Mouse (Mus musculus) right cerebral cortex, postnatal 36 days (tissue): ENCODE results near the gene Baz2b.

Experiments
- DNase-seq, 2 experiments: peaks; one replicate each; pipeline ENCODE4 v3.0.0; 2022; ENCODE audit warnings: low spot score in 2 of 2, mixed read lengths in 1 of 2

Baz2b gene

GRCm38 (mm10) chr2:60132269-60133042 is 77.2 kb downstream of the Baz2b start:
- no peak for DNase-seq

DNA sequence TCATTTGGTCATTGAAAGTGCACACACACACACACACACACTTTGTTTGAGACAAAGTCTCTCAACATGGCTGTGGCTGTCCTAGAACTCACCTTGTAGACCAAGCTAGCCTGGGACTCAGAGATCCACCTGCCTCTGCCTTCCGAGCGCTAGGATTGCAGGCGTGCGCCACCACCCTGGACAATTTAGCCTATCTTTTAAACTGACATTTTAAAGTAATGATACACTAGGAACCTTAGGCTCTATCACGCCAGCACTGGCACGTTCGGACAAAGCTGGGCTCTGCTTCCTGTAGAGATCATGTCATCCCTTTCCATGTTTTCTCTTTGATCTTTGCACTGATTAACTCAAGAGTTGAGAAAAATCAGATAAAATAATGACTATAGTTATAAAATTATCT is 81.0 kb downstream of the Baz2b start:
- DNase-seq, result no peak

- no peak for DNase-seq
Observed at GRCm38 (mm10) chr2:60126831-60127230, 82.8 kb downstream of the Baz2b start.

- DNase-seq, result no peak
Observed at GRCm38 (mm10) chr2:60126292-60126691, 83.3 kb downstream of the Baz2b start.

DNA sequence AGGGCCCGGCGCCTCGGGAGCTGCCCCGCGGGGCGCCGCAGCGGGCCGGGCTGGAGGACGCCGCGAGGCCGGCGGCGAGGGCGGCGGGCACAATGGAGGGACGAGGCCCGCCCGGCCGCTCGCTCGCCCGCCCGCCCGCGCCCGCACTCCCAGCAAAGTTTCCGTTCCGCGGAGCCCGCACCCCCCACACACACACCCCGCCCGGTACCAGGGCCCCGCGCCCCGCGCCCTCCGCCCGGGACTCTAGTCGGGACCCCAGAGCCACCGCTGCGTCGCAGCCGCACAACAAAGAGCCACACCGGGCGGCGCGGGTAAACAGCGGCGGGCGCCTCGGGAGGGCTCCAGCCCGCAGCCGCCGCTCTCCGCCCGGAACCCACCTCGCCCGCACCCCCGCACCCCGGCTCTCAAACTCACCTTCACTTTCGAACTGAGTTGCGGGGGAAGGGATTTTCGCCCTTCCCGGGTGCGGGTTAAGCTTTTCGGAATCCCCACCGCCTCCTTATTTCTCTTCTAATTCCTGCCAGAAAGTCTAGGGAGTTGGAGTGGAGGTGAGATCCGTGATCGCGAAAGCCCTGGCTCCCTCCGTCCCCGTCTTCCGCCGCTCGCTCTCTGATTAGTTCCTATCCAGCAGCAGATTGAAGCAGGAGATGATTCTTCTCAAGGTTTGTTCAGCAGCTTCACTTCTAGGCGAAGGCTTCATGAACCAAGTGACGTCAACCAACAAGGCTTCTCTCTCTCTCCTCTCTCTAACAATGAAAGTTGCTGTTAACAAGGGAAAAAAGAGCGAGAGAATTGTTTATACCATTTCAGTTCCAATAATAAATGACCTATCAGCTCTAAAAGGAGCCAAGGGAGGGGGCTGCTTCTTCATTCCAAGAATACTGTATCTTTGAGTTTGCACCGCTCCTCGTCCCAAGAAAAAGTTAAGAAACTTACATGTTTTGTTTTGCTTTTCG is 84.3 kb downstream of the Baz2b start:
- DNase-seq, result peak in 1 of 2 experiments; percentile 31

GRCm38 (mm10) chr2:60124648-60125048 is 85.0 kb downstream of the Baz2b start:
- DNase-seq, result no peak

DNA sequence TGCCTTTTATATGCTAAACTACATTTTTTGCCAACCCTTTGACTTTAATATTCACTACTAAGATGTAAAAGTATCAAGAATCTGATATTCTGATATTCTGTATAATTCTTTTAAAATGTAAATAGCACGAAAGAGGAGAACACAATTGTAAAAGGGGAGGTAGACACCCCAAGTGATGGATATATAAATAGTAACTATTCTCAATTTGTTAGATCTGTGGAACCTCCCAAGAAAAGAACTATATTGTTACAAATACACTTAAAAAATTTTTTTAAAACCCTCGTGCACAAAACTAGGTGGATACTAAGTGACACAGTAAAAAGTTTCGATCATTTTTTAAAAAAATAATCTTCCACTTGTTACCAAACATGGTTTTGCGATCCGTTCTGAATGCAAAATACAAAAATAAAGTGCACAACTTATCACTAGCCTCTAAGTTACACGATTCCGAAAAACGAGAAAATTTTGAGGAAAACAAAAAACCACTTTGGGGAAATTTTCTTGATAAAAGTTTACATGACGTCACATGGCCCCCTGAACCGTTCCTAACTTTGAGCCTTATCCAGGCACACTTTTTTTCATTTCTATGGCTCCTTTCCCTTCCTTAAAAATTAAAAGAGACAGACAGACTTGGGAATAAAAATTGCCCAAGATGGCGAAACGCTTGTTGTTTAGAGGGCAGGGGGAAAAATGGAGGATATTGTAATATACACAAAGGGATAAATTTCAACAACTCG is 85.6 kb downstream of the Baz2b start:
- DNase-seq, result no peak

- no peak for DNase-seq
Observed at GRCm38 (mm10) chr2:60123061-60123874, 86.4 kb downstream of the Baz2b start.

DNA sequence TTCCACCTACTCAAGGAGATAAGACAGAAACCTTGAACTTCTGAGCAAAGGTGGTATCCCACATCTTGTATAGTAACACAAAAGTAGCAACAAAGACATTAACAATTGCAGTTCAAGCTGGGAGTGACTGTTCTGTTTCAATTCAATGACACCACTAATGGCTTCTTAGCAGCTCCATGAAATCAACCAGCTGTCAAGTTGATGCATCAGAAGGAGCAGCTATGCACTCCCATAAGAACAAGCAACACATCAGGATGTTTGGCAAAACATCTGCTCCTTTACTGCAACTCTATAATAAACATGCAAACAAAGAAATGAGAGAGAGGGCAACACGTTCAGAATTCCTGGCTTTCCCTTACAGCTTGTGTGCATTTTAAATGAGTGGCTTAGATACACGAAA is 87.5 kb downstream of the Baz2b start:
- no peak for DNase-seq

DNA sequence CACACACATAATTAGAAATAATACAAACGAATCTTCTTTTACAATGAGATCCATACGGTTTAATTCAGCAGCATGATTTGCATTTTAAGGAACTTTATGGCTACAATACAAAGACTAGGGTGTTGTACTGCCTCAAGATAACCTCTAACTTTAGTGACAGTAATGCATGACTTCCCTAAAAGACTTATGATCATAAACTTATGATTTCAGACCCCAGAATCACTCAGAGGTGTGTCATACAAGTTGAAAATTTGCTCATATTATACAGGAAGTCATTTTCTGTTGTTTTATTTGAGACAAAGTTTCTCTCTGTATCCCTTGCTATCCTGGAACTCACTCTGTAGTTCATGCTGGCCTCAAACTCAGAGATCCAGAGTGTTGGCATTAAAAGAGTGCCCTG is 89.0 kb downstream of the Baz2b start:
- DNase-seq, result no peak

DNA sequence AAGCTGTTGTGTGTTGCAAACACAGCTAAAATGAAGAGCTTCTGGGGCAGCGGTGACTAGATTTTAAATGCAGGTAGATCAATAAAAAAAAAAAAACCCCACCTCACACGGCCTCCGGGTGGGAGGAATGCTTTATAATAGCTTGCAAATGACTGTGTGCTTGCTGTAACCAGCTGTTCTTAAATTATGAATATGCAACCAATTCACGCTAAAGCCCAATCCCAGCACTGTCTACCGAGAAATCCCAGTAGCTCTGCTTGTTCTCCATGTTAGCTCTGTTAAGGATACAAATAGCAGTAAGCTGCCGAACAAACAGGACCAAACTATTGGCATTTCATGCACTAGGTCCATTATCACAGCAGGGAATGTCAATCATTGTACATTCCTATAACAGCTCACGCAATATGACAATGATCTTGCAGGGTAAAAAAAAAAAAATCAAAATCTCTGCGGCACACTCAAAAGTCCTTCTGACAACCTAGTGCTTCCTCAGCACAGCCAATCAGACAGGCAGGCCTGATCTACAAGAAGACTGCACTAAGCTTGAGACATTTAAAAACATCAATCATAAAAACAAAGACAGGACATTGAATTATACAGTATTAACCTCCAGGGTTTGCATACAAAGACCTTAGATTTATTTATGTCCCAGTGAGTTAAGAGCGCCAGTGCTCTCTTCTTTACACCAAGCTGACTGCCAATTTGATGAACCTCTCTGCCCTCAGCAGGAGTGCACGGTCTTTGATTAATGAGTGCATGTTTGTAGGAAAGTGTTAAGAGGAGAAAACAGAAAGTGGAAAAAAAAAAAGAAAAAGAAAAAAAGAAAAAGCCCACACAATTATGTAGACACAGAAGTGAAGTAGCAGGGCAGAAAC is 90.7 kb downstream of the Baz2b start:
- DNase-seq, result no peak

- DNase-seq, result no peak
Observed at GRCm38 (mm10) chr2:60117867-60118266, 91.8 kb downstream of the Baz2b start.

DNA sequence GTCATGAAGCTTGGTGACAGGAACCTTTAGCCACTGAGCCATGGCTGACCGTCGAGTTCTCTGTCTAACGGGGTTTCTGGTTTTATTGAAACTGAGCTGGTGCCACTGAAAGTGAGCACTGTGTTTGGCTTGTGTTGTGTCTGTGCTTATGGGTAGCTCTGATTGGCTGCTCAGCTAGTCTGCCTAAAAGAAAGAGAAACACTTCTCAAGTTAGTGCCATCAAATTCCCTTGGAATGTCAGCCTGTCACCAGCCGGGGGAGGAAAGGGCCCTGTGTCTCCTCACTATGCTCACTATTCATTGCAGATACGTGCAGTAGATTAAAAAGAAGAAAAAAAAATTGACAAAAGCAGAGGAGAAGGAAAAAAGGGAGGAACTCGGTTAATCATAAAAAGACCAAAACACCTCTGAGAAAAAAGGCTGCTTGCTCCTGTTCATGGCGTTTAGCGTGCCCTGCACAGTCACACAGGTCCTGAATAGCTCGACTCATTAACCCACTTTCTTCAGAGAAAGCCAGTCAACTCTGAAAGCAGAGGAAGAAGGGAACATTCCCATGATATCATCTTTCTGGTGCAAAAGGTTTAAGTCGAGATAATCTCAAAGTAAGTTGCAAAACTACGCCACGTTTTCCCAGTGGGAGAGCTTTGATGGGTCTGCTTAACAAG is 93.6 kb downstream of the Baz2b start:
- no peak for DNase-seq

- no peak for DNase-seq
Observed at GRCm38 (mm10) chr2:60114901-60115300, 94.7 kb downstream of the Baz2b start.

DNA sequence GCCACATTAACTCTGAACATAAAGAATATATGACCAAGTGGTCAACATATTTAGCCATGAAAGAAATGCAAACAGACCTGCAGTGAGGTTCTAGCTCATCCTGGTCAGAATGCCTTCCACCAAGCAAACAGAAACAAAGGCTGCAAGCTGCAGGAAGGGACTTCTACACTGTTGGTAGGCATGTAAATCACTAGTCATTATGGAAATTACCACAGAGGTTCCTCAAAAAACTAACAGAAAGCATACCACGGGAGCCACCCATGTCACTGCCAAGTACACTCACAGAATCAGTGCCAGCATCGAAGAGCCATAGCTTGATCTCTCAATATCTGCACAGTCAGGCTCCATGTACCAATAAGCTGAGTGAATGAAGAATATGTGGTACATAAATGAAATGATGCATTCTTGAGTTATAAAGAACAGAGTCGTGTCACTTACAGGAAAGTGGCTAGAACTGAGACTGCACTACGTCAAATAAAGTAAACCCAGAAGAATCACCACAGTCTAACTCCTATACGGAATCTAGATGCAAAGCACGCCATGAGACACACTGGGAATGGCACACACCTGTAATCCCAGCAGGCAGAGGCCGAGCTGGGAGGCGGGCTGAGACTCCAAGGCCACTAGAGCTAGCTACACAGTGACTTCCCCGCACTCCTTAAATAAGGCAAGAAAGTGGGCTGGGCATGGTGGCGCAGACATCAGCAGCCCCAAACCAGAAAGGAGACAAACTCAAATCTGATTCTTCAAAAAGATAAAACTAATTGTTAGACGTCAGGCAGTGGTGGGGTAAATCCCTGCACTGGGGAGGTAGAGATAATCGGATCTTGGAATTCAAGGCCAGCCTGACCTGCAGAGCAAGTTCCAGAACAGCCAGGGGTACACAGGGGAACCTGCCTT is 95.7 kb downstream of the Baz2b start:
- DNase-seq, result no peak

DNA sequence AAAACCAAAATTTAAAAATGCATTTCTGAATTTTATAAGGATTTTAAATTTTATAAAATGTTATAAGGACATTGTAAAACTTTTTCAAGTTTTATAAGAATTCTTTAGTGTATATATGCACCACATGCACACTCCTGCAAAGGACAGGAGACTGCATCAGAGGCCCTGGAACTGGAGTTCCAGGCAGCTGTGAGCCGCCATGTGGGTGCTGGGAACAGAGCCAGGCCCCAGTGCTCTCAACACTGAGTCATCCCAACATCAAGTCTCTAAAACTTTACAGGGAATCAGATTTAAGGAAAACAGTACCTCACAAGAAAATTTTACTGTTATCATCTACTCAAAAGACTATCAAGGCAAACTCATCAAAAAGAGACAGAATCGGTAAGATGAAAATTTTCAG is 97.5 kb downstream of the Baz2b start:
- peak in 1 of 2 experiments; percentile 23 for DNase-seq

- no peak for DNase-seq
Observed at GRCm38 (mm10) chr2:60109001-60109400, 100.6 kb downstream of the Baz2b start.

- no peak for DNase-seq
Observed at GRCm38 (mm10) chr2:60096625-60097024, 113.0 kb downstream of the Baz2b start.

DNA sequence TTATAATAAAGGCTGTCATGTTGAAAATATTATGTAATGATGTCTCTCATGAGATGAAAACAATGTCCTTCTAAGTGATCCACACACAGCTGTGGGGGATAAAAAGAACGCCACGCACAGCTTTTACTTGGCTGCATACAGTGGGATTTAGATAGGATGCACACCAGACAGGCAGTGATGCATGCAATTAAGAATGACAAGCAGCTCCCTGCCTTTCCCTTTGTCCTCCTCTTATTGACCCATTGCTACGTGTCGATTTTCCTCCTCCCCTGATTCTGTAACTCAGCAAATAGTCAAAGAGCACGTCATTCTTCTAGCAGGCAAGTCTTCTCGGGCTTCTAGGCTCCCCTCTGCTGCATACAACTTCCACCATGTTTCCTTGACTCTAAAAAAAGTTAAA is 119.4 kb downstream of the Baz2b start:
- no peak for DNase-seq
